Mouse (Mus musculus): ENCODE data around the gene Akap13.

- no peak for TF ChIP-seq CTCF (conservative IDR thresholded peaks at IDR 0.05; ENCODE audit: insufficient read depth, insufficient read length, low read depth, low read length)
- no peak for TF ChIP-seq POLR2A (IDR thresholded peaks at IDR 0.05; ENCODE audit: low read depth, low read length)
Observed at GRCm38 (mm10) chr7:75620395-75620960, 165.1 kb downstream of the Akap13 start.
